Mouse (Mus musculus) CH12.LX (cell line): ENCODE data around the gene Psmd9.

ENCODE experiments used
- CTCF ChIP-seq, 2 experiments: IDR thresholded peaks in 1 of 2; conservative IDR thresholded peaks in 1 of 2; 2 replicates each; pipeline ENCODE4 v1.5.1; 2011 to 2012; ENCODE audit warnings: low read depth in 2 of 2, low read length in 2 of 2, improper control_type of control experiment in 1 of 2, inconsistent platforms in 1 of 2, mild to moderate bottlenecking in 1 of 2, moderate library complexity in 1 of 2
- ELF1 ChIP-seq: IDR thresholded peaks from 2 replicates; pipeline ENCODE4 v1.6.1; 2014; ENCODE audit warnings: low read depth, mild to moderate bottlenecking, inconsistent platforms, low read length, improper control_type of control experiment
- KAT2A ChIP-seq: IDR thresholded peaks from 2 replicates; pipeline ENCODE4 v1.6.1; 2012; ENCODE audit warnings: low read length, improper control_type of control experiment, inconsistent platforms; ENCODE audit not compliant: insufficient replicate concordance
- MYC ChIP-seq: IDR thresholded peaks from 2 replicates; pipeline ENCODE4 v1.6.1; 2011; ENCODE audit warnings: low read depth, mild to moderate bottlenecking, improper control_type of control experiment, low read length
- NRF1 ChIP-seq: IDR thresholded peaks from 2 replicates; pipeline ENCODE4 v1.6.1; 2014; ENCODE audit warnings: low read depth, mild to moderate bottlenecking, inconsistent platforms, low read length, improper control_type of control experiment, moderate library complexity
- POLR2A ChIP-seq: IDR thresholded peaks from 2 replicates; pipeline ENCODE4 v1.6.1; 2011; ENCODE audit warnings: low read depth, mild to moderate bottlenecking, improper control_type of control experiment, low read length
- RAD21 ChIP-seq: IDR thresholded peaks from 2 replicates; pipeline ENCODE4 v1.6.1; 2011; ENCODE audit warnings: low read depth, mild to moderate bottlenecking, low read length, improper control_type of control experiment, moderate library complexity
- RCOR1 ChIP-seq: conservative IDR thresholded peaks from 2 replicates; pipeline ENCODE4 v1.6.1; 2012; ENCODE audit warnings: low read depth, mild to moderate bottlenecking, inconsistent platforms, low read length, improper control_type of control experiment
- TCF12 ChIP-seq: IDR thresholded peaks from 2 replicates; pipeline ENCODE4 v1.6.1; 2014; ENCODE audit warnings: low read depth, mild to moderate bottlenecking, inconsistent platforms, low read length, improper control_type of control experiment
- USF1 ChIP-seq: IDR thresholded peaks from 2 replicates; pipeline ENCODE4 v1.6.1; 2014; ENCODE audit warnings: low read depth, mild to moderate bottlenecking, inconsistent platforms, low read length, improper control_type of control experiment
- ZMIZ1 ChIP-seq: IDR thresholded peaks from 2 replicates; pipeline ENCODE4 v1.6.1; 2012; ENCODE audit warnings: low read depth, mild to moderate bottlenecking, inconsistent platforms, low read length, improper control_type of control experiment

DNA sequence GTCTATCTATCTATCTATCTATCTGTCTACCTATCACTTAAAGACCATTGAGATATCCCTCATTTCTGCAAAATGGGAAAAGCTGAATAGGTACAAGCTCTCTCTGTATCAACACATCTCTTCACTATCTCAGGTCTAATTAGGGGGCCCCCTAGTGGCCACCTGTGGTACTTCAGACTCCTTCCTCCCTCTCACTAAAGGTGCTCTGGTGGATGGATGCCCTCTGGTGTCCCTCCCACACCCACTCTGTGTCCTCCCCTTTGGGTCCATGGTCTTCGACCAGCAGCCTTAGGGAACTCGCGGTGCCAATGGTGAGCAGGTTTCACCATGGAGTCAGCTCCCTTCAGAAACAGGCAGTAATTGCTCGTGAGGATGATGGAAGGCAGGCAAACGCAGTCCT lies 89.8 kb downstream of the Psmd9 start:
- TF ChIP-seq CTCF (conservative IDR thresholded peaks at IDR 0.05 in 1 of 2, IDR thresholded peaks at IDR 0.05 in 1 of 2; ENCODE audit: low read depth in 2 of 2, low read length in 2 of 2) = peak; percentile 85 to 91
- no peak for TF ChIP-seq TCF12
- TF ChIP-seq RCOR1 = no peak
- TF ChIP-seq RAD21 = peak; percentile 32
- no peak for TF ChIP-seq POLR2A
- TF ChIP-seq MYC = no peak
- no peak for TF ChIP-seq ZMIZ1
- no peak for TF ChIP-seq ELF1
- TF ChIP-seq KAT2A = no peak
- no peak for TF ChIP-seq NRF1
- no peak for TF ChIP-seq USF1
